Mouse (Mus musculus) mouse embryonic stem cell (cell line): Measurements from ENCODE around the gene Thbs2.

Source experiments
- in situ Hi-C, 2 experiments: fragments of 300-500 bp; cut with MboI; formaldehyde crosslinking; loops; 1 replicate in 1 of 2; 3 replicates in 1 of 2; pipeline ENCODE4 v1.14.3; 2019 to 2020; ENCODE audit warnings: low sequenced_read_pairs in 2 of 2, low pct_unique_long_range_greater_than_20kb in 1 of 2, mixed read lengths in 1 of 2; ENCODE audit not compliant: unreplicated experiment in 1 of 2

The Thbs2 gene

DNA sequence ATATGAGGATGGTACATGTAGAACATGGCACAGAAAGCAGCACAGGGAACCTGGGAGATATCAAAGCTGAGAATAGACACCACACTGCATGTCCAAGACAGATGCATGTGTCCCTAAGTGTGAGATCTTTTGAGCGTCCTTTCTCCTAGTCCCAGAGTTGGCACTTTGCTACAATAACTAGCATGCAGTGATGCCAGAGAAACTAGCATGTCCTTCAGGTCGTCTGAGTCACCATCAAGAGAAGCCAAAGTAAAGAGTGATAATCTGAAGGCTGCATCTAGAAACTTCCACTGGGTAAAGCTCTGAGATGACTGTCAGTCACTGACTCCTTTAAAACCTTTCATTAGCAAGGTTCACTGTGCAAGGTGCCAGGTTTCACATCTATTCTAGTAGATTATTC, 7.9 kb upstream of the Thbs2 start:
- in situ Hi-C loops, result no loop called here

GRCm38 (mm10) chr17:14700204-14700603, 6.2 kb upstream of the Thbs2 start:
- in situ Hi-C loops, result no loop called here

DNA sequence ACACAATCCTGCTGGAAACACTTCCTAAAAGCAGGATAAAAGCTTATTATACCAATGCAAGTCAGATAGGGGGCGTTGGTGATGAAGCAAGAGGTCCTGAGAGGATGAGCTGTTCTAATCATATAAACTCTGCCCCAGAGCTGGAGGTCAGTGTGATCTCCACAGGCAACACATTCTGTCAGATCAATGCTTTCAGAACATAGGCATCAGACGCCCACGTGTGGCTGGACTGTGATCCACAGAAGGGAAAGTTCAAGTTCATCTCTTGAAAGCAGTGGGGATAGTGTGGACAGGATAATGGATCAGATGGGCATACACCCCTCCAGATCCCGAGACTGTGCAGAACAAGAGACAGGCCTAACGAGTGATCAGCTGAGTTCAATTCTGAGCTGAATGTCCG, 4.2 kb upstream of the Thbs2 start:
- in situ Hi-C loops, result no loop called here

GRCm38 (mm10) chr17:14697096-14697495, 3.1 kb upstream of the Thbs2 start:
- in situ Hi-C loops, result no loop called here

DNA sequence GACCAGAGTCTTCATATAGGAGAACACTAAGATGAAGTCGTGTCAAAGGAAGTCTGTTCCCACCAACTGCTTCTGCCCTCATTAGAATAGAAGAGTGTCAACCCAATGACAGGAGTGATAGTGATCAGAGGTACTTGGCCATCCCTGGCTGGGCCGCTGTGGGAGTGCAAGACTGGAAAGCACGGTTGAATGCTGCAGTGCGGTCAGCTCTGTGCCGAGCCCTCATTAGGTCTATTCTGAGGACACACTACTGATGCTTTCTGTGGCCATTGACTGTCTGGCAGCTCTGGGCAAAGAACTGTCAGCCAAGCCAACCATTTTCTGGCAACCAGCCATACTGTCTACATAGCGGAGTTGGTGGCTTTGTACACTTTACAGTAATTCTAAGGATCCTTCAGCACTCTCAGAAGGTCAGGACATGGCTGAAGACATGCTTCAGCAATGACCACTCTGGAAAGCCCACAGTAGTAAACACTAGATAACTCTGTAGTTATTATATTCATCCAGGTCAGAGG, 2.3 kb upstream of the Thbs2 start:
- in situ Hi-C loops, result no loop called here

DNA sequence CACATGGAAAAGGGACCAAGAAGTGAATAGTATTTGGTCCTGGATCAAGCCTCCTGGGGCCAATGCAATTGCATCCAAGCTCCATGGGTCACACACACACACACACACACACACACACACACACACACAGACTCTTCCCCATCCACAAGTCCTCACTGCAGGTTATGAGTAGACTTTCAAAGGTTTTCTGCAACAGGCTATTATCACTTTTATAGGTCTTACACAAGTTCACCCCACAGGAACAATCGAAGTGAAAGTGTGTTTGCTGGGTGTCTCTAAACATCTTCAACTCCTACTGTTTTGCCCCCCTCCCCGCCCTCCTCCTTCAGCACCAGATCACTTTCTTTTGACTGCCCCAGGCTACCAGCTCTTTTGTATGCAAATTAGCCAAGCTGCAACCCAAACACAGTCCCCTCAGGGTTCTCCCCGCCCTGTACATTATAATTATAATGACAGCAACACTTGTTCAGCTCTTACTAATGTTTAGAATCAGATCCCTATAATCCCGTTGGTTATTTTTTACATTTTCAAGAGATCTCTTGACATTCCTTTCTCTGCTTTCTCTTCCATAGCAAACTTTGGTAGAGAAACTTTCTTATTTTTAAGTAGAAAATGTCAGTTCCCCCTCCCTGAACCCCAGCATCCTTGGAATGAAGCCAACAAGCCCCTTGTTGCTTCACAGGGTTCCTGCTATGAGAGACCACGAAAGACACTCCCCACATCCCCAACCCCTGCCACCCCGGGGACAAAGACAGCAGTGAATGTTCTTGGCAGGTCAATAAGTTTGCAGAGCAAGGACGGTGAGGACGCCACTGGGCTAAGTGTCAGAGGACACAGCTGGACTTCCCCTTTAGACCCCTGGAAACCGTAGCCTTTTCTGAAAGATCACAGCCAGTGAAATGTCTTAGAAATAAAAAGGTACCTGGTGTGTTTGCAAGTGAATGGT, 714 bp downstream of the Thbs2 start:
- in situ Hi-C loops, result no loop called here

GRCm38 (mm10) chr17:14691901-14692300, 2.1 kb downstream of the Thbs2 start:
- in situ Hi-C loops, result no loop called here

- in situ Hi-C loops, result no loop called here
These were observed 2.8 kb downstream of the Thbs2 start for GRCm38 (mm10) chr17:14691197-14691596.

DNA sequence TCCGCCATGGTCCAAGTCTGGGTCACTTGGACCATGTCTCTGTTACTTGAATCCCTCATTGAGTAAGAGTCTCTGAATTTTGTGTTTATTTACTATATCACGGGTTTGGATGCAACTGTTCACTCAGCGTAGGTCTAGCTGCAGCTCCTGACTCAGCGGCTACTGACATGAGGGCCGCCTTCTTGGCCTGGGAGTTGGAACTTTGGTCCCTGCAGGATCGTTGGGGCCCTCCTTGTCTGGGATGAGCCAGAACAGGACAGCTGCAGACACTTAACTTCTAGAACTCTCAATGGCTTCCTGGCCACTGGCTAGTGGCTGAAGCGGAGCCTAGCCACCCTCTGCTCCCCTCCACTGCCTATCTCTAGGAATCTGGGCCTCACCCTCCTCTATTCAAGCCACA, 11.2 kb downstream of the Thbs2 start:
- in situ Hi-C loops, result no loop called here

DNA sequence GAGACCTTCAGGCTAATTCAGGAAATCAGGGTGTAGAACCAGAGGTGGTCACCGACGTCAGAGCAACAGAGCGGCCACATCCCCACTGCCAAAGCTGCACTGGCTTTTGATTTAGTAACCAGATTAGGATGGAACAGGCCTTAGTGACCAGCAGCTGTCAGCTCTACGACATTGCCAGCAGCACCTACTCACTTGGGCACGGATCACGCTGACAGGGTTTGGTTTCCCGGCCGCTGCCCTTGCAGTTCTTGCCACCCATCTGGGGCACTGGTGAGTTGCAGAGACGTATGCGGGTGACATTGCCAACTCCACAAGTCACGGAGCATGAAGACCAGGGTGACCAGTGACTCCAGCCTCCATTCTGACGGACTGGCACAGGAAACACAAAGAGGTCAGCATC, 13.0 kb downstream of the Thbs2 start:
- in situ Hi-C loops, result no loop called here

GRCm38 (mm10) chr17:14677198-14677597, 16.8 kb downstream of the Thbs2 start:
- in situ Hi-C loops, result no loop called here

GRCm38 (mm10) chr17:14675517-14675916, 18.5 kb downstream of the Thbs2 start:
- in situ Hi-C loops, result no loop called here

DNA sequence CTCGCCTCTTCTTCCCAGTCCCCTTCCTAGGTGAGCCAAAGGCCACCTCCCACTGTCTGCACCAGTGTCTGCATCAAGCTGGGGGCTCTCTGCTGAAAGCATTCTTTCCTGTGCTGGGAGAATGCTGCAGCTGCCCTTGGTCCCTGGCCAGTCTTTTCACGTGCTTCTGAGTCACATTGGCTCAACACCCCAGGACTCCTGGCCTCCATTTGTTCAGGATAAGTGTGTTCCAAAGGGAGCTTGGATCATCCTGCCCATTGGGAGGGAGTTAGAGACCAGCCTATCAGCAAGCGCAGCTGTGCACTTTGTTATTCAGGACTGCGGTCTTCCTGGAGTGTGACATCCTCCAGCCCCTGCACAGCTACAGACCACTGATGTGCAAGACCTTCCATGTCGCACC, 21.6 kb downstream of the Thbs2 start:
- in situ Hi-C loops, result no loop called here

- in situ Hi-C loops, result no loop called here
These were observed 26.8 kb downstream of the Thbs2 start for GRCm38 (mm10) chr17:14667225-14667624.

- in situ Hi-C loops, result no loop called here
These were observed 27.6 kb downstream of the Thbs2 start for GRCm38 (mm10) chr17:14666451-14666850.

DNA sequence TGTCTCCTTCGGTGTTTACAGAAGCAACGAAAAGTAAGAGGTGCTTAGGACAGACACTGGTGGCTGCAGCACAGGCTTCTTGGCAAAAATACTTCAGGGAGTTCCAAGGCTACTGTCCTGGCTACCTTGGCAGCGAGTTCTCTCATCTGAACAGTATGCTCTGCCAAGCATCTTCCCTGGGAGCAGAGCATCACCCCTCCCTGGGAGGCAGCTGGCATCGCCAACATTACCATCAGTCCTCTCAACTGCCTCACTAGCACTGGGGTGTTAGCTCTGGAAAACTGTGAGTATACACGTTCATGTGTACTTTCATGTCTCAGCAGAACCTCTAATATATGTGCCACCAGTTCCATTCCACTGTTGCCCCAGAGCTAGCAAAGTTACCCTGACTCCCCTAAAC, 30.7 kb downstream of the Thbs2 start:
- in situ Hi-C loops, result no loop called here

DNA sequence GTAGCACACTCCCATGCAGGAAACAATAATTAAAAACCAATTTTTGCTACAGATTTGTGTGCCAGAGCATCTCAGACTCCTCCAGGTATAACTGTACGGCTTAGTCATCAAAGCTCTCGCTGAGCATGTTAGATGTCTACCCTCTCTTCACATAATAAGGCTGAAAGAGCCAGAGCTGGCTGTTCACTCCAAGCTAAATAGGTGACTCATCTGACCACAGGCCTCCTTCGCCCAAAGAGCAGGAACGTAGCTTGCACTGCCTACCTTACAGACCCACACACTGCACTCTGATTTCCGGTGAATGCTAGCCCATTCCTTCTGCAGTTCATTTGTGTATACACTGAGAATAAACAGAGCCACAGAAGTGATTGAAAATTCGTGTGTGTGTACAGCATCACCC, 31.6 kb downstream of the Thbs2 start:
- in situ Hi-C loops, result no loop called here

- in situ Hi-C loops, result no loop called here
These were observed 34.3 kb downstream of the Thbs2 start for GRCm38 (mm10) chr17:14659746-14660145.

DNA sequence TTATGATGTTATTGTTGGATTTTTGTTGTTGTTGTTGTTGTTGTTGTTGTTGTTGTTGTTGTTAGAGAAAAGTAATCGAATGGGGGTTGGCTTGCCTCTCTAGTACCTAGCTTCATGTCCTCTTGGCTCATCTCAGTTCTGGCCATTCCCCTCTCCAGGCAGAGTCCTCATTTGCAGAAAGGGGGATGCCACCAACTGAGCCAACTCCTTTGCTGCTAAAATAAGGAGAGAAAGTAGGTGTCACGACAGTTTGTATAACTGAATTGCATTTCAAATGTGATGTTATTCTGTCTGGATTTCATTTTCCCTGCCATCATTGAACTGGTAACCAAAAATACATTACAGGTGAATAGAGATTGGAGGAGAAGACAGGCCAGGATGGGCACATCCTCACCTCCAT, 35.9 kb downstream of the Thbs2 start:
- in situ Hi-C loops, result no loop called here

GRCm38 (mm10) chr17:14657123-14657522, 36.9 kb downstream of the Thbs2 start:
- in situ Hi-C loops, result no loop called here
